Mouse (Mus musculus): ENCODE data around the gene Itgb6. TPM values are rescaled to one million over a fixed set of nuclear protein-coding genes. Genes with fewer than 3 reads are reported as not detected.

Gene Itgb6
- polyA plus RNA-seq, 1 experiment from 2014 or later, result 1.4 TPM

DNA sequence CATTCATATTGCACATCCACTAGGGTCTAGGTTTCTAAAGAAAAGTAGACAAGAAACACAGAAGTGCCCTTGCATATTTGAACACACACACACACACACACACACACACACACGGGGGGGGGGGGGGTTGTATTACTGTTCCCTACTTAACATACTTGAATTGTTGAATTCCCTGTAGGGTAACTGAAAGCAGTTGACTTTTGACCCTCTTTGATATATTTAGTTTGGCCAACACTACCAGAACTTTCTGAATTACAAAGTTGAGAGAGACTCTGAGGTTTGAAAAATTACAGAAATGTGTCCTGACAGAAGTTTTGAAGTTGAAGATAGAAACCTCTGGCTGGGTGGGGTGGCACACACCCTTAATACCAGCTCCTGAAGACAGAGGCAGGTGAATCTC is 32.2 kb downstream of the Itgb6 start:
- no peak for DNase-seq (ENCODE audit: low spot score)
- Histone ChIP-seq H3K27ac (replicated peaks) (no peak overlapping the region), H3K4me1 (peaks cover 20% of the 10 kb centered on the region), H3K9me3 (no peaks in the 10 kb centered on the region), H3K36me3 (replicated peaks) (no peaks in the 10 kb centered on the region), H3K27me3 (replicated peaks; ENCODE audit: low read depth, poor library complexity, severe bottlenecking) (no peaks in the 10 kb centered on the region), H3K4me3 (no peak overlapping the region)
- WGBS, result 57% methylated on average over 1 of the region's 1 CpGs

DNA sequence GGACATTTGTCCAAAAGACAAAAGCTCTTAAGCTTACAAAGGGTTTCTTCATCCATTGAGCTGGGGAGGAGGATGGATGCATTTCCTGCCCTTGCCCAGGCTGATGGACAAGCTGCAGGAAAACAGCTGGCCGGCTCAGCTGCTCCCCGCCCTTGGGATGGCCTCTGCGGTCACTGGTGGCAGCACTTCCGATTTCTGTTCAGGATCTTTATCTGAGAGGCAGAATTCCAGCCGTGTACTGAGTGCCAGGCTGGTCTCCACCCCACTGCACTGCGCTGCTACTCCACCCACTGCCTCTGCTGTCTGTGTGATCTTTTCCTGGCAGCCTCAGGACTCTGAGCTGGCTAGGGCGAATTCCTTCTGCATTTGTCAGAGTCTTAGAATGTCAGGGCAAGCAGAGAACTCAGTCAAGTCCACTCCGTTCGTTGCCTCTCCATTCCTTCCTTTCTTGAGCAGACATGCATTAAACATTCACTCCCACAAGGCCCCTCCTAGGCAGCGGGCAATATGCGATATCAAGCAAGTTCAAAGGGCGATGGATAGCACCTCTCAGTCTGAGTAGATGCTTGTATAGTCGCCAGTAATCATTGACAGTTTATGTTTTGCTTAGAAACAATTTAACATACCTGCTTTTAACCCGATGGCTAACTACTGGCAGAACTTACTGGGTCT is 33.4 kb downstream of the Itgb6 start:
- DNase-seq (ENCODE audit: low spot score), result peak; percentile 52
- 47% methylated on average over 14 of the region's 14 CpGs for WGBS
- Histone ChIP-seq H3K36me3 (replicated peaks) (no peaks in the 10 kb centered on the region), H3K4me3 (no peak overlapping the region), H3K4me1 (peaks cover 20% of the 10 kb centered on the region), H3K9me3 (no peaks in the 10 kb centered on the region), H3K27me3 (replicated peaks; ENCODE audit: low read depth, poor library complexity, severe bottlenecking) (no peaks in the 10 kb centered on the region), H3K27ac (replicated peaks) (peak overlapping the region; percentile 44)

DNA sequence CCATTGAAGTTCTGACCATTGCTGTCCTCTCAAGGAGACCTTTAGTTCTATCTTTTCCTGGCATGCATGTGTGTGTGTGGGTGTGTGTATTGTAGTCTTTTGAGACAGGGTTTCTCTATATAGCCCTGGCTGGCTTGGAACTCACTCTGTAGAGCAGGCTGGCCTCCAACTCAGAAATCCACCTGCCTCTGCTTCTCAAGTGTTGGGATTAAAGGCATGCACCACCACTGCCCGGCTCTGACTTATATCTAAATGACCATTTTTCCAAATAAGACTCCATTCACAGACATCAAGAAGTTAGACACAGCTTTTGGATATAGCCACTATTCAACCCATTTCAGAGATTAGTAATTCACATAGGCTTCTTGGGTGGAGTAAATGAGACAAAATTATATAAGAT is 34.3 kb downstream of the Itgb6 start:
- Histone ChIP-seq H3K4me1 (peaks cover 13% of the 10 kb centered on the region), H3K36me3 (replicated peaks) (no peaks in the 10 kb centered on the region), H3K27ac (replicated peaks) (no peak overlapping the region), H3K9me3 (no peaks in the 10 kb centered on the region), H3K27me3 (replicated peaks; ENCODE audit: low read depth, poor library complexity, severe bottlenecking) (no peaks in the 10 kb centered on the region), H3K4me3 (no peak overlapping the region)
- DNase-seq (ENCODE audit: low spot score), result no peak
- 93% methylated on average over 1 of the region's 1 CpGs for WGBS

GRCm38 (mm10) chr2:60685973-60686372 is 36.5 kb downstream of the Itgb6 start:
- no peaks in the 10 kb centered on the region for H3K9me3 ChIP-seq
- DNase-seq (ENCODE audit: low spot score), result no peak
- peaks cover 9% of the 10 kb centered on the region for H3K4me1 ChIP-seq
- no peaks in the 10 kb centered on the region for H3K27me3 ChIP-seq (replicated peaks; ENCODE audit: low read depth, poor library complexity, severe bottlenecking)
- H3K27ac ChIP-seq (replicated peaks), result no peak overlapping the region
- no peak overlapping the region for H3K4me3 ChIP-seq
- H3K36me3 ChIP-seq (replicated peaks), result no peaks in the 10 kb centered on the region

- no peaks in the 10 kb centered on the region for H3K9me3 ChIP-seq
- H3K4me3 ChIP-seq, result no peak overlapping the region
- H3K27ac ChIP-seq (replicated peaks), result no peak overlapping the region
- H3K27me3 ChIP-seq (replicated peaks; ENCODE audit: low read depth, poor library complexity, severe bottlenecking), result no peaks in the 10 kb centered on the region
- no peak for DNase-seq (ENCODE audit: low spot score)
- WGBS, result 80% methylated on average over 3 of the region's 3 CpGs
- peaks cover 6% of the 10 kb centered on the region for H3K4me1 ChIP-seq
- H3K36me3 ChIP-seq (replicated peaks), result no peaks in the 10 kb centered on the region
These were observed 38.3 kb downstream of the Itgb6 start for GRCm38 (mm10) chr2:60684168-60684567.

- Histone ChIP-seq H3K36me3 (replicated peaks) (no peaks in the 10 kb centered on the region), H3K9me3 (no peaks in the 10 kb centered on the region), H3K4me3 (no peak overlapping the region), H3K4me1 (peaks cover 3% of the 10 kb centered on the region; the same call in 1 of the 2 replicates), H3K27me3 (replicated peaks; ENCODE audit: low read depth, poor library complexity, severe bottlenecking) (no peaks in the 10 kb centered on the region), H3K27ac (replicated peaks) (no peak overlapping the region)
- WGBS, result 85% methylated on average over 2 of the region's 2 CpGs
- DNase-seq (ENCODE audit: low spot score), result no peak
These were observed 39.9 kb downstream of the Itgb6 start for GRCm38 (mm10) chr2:60682554-60682953.

DNA sequence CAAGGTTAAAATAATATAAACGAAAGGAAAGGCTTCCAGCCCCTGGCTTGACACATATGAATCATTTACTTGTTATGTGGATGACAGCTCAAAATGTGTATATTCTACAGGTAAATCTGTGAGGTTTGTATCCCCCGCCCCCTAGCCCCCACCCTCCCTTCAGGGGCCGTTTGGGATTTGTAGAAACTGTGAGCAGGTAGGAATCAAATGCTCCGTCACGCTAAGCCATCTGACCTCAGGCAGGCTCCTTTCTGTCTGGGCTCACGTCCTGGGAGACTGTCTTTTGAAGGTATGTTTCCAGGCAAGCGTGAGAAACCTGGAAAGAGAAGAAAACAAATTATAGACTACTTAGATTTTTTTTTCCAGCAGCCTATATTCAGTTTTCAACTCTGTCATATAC is 48.0 kb downstream of the Itgb6 start:
- Histone ChIP-seq H3K27ac (replicated peaks) (no peak overlapping the region), H3K27me3 (replicated peaks; ENCODE audit: low read depth, poor library complexity, severe bottlenecking) (no peaks in the 10 kb centered on the region), H3K9me3 (no peaks in the 10 kb centered on the region), H3K4me3 (no peak overlapping the region), H3K4me1 (peaks cover 15% of the 10 kb centered on the region; the same call in 1 of the 2 replicates), H3K36me3 (replicated peaks) (no peaks in the 10 kb centered on the region)
- no peak for DNase-seq (ENCODE audit: low spot score)
- 61% methylated on average over 7 of the region's 7 CpGs for WGBS

DNA sequence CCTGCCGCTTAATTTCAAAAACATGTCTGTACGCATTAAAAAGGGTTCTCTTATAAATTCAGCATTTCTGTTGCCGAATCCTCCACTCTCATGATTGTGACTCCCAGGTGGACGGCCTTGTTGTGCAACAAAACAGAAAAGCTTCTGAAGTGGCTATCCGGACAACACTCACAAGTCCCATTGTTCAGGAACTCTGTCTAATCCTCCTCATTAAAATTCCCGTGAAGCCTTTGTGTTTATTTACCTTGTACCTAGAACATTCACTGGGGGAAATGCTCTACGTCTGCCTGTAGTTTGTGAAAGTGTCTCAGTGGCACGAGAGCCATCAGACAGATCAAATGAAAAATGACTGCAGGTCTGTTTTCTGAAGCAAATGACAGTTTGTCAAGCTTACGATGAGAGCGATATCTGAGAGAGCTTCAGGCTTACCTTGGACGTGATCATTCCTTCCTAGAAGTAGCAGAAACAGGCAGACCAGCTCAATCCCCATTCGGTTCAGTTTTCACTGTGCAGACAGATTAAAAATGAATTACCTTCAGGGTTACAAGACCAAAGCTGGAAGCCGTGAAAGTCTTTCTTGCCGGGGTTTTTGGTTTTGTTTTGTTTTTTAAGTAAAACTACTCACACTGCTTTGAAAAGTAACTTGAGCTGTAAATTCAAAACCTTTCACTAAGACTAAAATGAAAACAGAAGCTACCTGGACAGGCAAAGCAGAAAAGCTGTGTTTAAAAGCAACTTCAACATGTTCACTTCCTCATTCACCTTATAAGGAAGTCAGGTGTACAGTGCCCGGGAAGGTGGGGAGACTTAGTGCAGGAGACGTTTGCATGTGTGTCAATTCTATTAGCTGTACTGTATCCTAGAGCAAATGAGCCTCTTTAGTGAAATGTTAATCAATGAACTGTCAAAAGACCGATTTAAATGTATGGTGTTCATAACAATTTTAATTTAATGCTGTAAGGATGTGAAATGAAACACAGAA is 49.2 kb downstream of the Itgb6 start:
- H3K4me3 ChIP-seq, result no peak overlapping the region; the same call in 1 of the 2 replicates
- DNase-seq (ENCODE audit: low spot score), result no peak

DNA sequence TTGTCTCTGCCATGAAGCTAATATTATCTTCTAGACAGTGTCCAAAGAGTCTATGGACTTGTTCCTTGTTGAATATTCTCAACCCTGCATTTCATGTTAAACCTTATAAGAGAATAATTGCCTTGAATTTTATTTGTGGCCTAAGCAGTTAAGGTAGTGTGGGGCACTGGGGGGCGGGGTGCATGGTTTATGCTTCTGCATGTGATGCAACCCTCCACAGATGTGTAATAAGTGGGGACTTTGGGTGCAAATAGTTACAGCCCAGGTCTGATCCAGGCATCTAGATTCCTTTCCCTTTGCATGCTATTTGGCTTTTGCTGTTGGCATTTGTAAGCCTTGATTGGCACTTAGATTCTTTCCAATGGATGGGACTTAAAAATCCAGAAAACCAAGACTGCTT is 51.2 kb downstream of the Itgb6 start:
- H3K27ac ChIP-seq (replicated peaks), result no peak overlapping the region
- no peak for DNase-seq (ENCODE audit: low spot score)
- H3K27me3 ChIP-seq (replicated peaks; ENCODE audit: low read depth, poor library complexity, severe bottlenecking), result no peaks in the 10 kb centered on the region
- no peaks in the 10 kb centered on the region for H3K36me3 ChIP-seq (replicated peaks)
- H3K4me3 ChIP-seq, result no peak overlapping the region
- peaks cover 9% of the 10 kb centered on the region; the same call in 1 of the 2 replicates for H3K4me1 ChIP-seq
- 86% methylated on average over 1 of the region's 1 CpGs for WGBS
- no peaks in the 10 kb centered on the region for H3K9me3 ChIP-seq

More for the DNA sequence above, 49.2 kb downstream of the Itgb6 start:
- 45% methylated on average over 17 of the region's 17 CpGs for whole genome bisulfite sequencing
- H3K9me3 ChIP-seq, result no peaks in the 10 kb centered on the region
- H3K4me1 ChIP-seq, result peaks cover 12% of the 10 kb centered on the region; the same call in 1 of the 2 replicates
- H3K27ac ChIP-seq (replicated peaks), result no peak overlapping the region; the same call in 1 of the 2 replicates
- H3K36me3 ChIP-seq (replicated peaks), result no peaks in the 10 kb centered on the region
- no peaks in the 10 kb centered on the region for H3K27me3 ChIP-seq (replicated peaks; ENCODE audit: low read depth, poor library complexity, severe bottlenecking)

GRCm38 (mm10) chr2:60663071-60663470 is 59.4 kb downstream of the Itgb6 start:
- H3K9me3 ChIP-seq, result no peaks in the 10 kb centered on the region
- no peak overlapping the region for H3K27ac ChIP-seq (replicated peaks)
- H3K4me1 ChIP-seq, result no peaks in the 10 kb centered on the region
- WGBS, result 64% methylated on average over 1 of the region's 1 CpGs
- no peak for DNase-seq (ENCODE audit: low spot score)
- no peak overlapping the region for H3K4me3 ChIP-seq
- H3K36me3 ChIP-seq (replicated peaks), result no peaks in the 10 kb centered on the region
- no peaks in the 10 kb centered on the region for H3K27me3 ChIP-seq (replicated peaks; ENCODE audit: low read depth, poor library complexity, severe bottlenecking)

DNA sequence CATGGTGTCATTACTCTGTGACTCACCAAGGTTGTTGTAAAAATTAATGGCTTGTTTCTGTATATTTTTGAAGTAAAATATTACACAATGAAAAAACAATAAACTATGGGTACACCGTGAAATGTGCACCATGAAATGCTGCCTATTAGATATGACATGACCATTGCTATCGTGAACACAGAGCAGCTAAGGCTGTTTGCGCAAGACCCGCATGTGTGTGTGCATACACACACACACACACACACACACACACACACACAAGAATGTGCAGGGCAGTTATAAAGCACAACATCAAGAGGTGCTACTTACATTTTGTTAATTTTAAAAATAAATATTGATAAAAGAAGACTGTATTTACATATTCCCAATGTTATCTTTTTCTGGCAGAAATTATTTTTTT is 62.5 kb downstream of the Itgb6 start:
- no peaks in the 10 kb centered on the region for H3K27me3 ChIP-seq (replicated peaks; ENCODE audit: low read depth, poor library complexity, severe bottlenecking)
- H3K9me3 ChIP-seq, result no peaks in the 10 kb centered on the region
- 95% methylated on average over 4 of the region's 4 CpGs for WGBS
- H3K27ac ChIP-seq (replicated peaks), result no peak overlapping the region
- no peaks in the 10 kb centered on the region for H3K4me1 ChIP-seq
- no peak for DNase-seq (ENCODE audit: low spot score)
- H3K36me3 ChIP-seq (replicated peaks), result no peaks in the 10 kb centered on the region
- H3K4me3 ChIP-seq, result no peak overlapping the region

- no peaks in the 10 kb centered on the region for H3K27me3 ChIP-seq (replicated peaks; ENCODE audit: low read depth, poor library complexity, severe bottlenecking)
- H3K36me3 ChIP-seq (replicated peaks), result no peaks in the 10 kb centered on the region
- H3K9me3 ChIP-seq, result no peaks in the 10 kb centered on the region
- DNase-seq (ENCODE audit: low spot score), result no peak
- H3K4me3 ChIP-seq, result no peak overlapping the region
- no peak overlapping the region for H3K27ac ChIP-seq (replicated peaks)
- H3K4me1 ChIP-seq, result no peaks in the 10 kb centered on the region
- 87% methylated on average over 3 of the region's 3 CpGs for WGBS
These were observed 63.5 kb downstream of the Itgb6 start for GRCm38 (mm10) chr2:60658992-60659391.

DNA sequence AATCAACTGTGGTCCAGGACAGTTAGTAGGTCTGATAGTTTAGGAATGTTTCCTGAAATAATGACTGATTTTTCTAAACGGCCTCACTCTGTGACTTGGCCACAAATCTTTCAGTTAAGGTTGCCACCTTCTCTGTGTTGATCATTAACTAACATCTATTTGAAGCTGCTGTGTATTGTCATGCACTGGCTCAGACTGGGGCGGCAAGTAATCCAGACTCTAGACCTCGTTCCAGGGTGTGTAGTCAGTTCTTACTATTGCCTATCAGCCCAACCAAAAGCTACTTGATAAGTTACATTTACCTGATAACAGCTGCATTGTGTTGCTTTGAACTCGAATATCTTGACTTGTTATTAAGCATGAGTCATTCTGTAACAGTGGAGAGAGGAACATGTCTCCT is 67.6 kb downstream of the Itgb6 start:
- H3K4me3 ChIP-seq, result no peak overlapping the region
- no peaks in the 10 kb centered on the region for H3K27me3 ChIP-seq (replicated peaks; ENCODE audit: low read depth, poor library complexity, severe bottlenecking)
- no peaks in the 10 kb centered on the region for H3K4me1 ChIP-seq
- H3K36me3 ChIP-seq (replicated peaks), result no peaks in the 10 kb centered on the region
- 84% methylated on average over 4 of the region's 4 CpGs for WGBS
- no peak overlapping the region for H3K27ac ChIP-seq (replicated peaks)
- no peak for DNase-seq (ENCODE audit: low spot score)
- H3K9me3 ChIP-seq, result no peaks in the 10 kb centered on the region
